Mouse (Mus musculus): Measurements from ENCODE around the gene Tas2r119. TPM values are rescaled to one million over a fixed set of nuclear protein-coding genes. Genes with fewer than 3 reads are reported as not detected.

Tas2r119 gene
- polyA plus RNA-seq, 1 experiment from 2014 or later: not detected

GRCm38 (mm10) chr15:32172175-32172987 lies 4.7 kb upstream of the Tas2r119 start:
- no peak for ATAC-seq (ENCODE audit: insufficient number of reproducible peaks, insufficient read depth, low FRiP score, low read depth)
- Histone ChIP-seq H3K9me3 (ENCODE audit: control insufficient read depth, low read depth, low read length) (no peaks in the 10 kb centered on the region), H3K4me3 (ENCODE audit: low read depth, low read length) (no peak overlapping the region), H3K4me1 (ENCODE audit: control insufficient read depth, insufficient read depth, low read length) (no peaks in the 10 kb centered on the region), H3K36me3 (ENCODE audit: control insufficient read depth, insufficient read depth, low read length) (no peaks in the 10 kb centered on the region), H3K4me2 (replicated peaks; ENCODE audit: low read depth, low read length) (no peak overlapping the region), H3K9ac (replicated peaks; ENCODE audit: low read depth, low read length) (no peak overlapping the region), H3K27ac (ENCODE audit: low read length) (no peak overlapping the region), H3K27me3 (ENCODE audit: control insufficient read depth, insufficient read depth, low read length) (no peaks in the 10 kb centered on the region)
- 74% methylated on average over 9 of the region's 9 CpGs for WGBS

GRCm38 (mm10) chr15:32172988-32173329 lies 4.1 kb upstream of the Tas2r119 start:
- ATAC-seq (ENCODE audit: insufficient number of reproducible peaks, insufficient read depth, low FRiP score, low read depth): no peak

GRCm38 (mm10) chr15:32180010-32180725 lies 3.1 kb downstream of the Tas2r119 start:
- Histone ChIP-seq H3K9ac (replicated peaks; ENCODE audit: low read depth, low read length) (no peak overlapping the region), H3K27ac (ENCODE audit: low read length) (no peak overlapping the region), H3K4me1 (ENCODE audit: control insufficient read depth, insufficient read depth, low read length) (no peaks in the 10 kb centered on the region), H3K9me3 (ENCODE audit: control insufficient read depth, low read depth, low read length) (no peaks in the 10 kb centered on the region), H3K36me3 (ENCODE audit: control insufficient read depth, insufficient read depth, low read length) (no peaks in the 10 kb centered on the region), H3K4me2 (replicated peaks; ENCODE audit: low read depth, low read length) (no peak overlapping the region), H3K27me3 (ENCODE audit: control insufficient read depth, insufficient read depth, low read length) (no peaks in the 10 kb centered on the region), H3K4me3 (ENCODE audit: low read depth, low read length) (no peak overlapping the region)
- no peak for ATAC-seq (ENCODE audit: insufficient number of reproducible peaks, insufficient read depth, low FRiP score, low read depth)
- 93% methylated on average over 1 of the region's 1 CpGs for WGBS

More at GRCm38 (mm10) chr15:32172988-32173329, 4.1 kb upstream of the Tas2r119 start:
- Histone ChIP-seq H3K27ac (ENCODE audit: low read length) (no peak overlapping the region), H3K4me2 (replicated peaks; ENCODE audit: low read depth, low read length) (no peak overlapping the region), H3K27me3 (ENCODE audit: control insufficient read depth, insufficient read depth, low read length) (no peaks in the 10 kb centered on the region), H3K9ac (replicated peaks; ENCODE audit: low read depth, low read length) (no peak overlapping the region), H3K9me3 (ENCODE audit: control insufficient read depth, low read depth, low read length) (no peaks in the 10 kb centered on the region), H3K4me3 (ENCODE audit: low read depth, low read length) (no peak overlapping the region), H3K4me1 (ENCODE audit: control insufficient read depth, insufficient read depth, low read length) (no peaks in the 10 kb centered on the region), H3K36me3 (ENCODE audit: control insufficient read depth, insufficient read depth, low read length) (no peaks in the 10 kb centered on the region)
- WGBS: 81% methylated on average over 2 of the region's 2 CpGs

GRCm38 (mm10) chr15:32182026-32182425 lies 4.9 kb downstream of the Tas2r119 start:
- Histone ChIP-seq H3K9ac (replicated peaks; ENCODE audit: low read depth, low read length) (no peak overlapping the region), H3K4me1 (ENCODE audit: control insufficient read depth, insufficient read depth, low read length) (no peaks in the 10 kb centered on the region), H3K9me3 (ENCODE audit: control insufficient read depth, low read depth, low read length) (no peaks in the 10 kb centered on the region), H3K4me2 (replicated peaks; ENCODE audit: low read depth, low read length) (no peak overlapping the region), H3K36me3 (ENCODE audit: control insufficient read depth, insufficient read depth, low read length) (no peaks in the 10 kb centered on the region), H3K4me3 (ENCODE audit: low read depth, low read length) (no peak overlapping the region), H3K27ac (ENCODE audit: low read length) (no peak overlapping the region), H3K27me3 (ENCODE audit: control insufficient read depth, insufficient read depth, low read length) (no peaks in the 10 kb centered on the region)
- WGBS: 82% methylated on average over 1 of the region's 1 CpGs
- no peak for ATAC-seq (ENCODE audit: insufficient number of reproducible peaks, insufficient read depth, low FRiP score, low read depth)

GRCm38 (mm10) chr15:32184964-32185363 lies 7.9 kb downstream of the Tas2r119 start:
- H3K9me3 ChIP-seq (ENCODE audit: control insufficient read depth, low read depth, low read length): no peaks in the 10 kb centered on the region
- no peaks in the 10 kb centered on the region for H3K36me3 ChIP-seq (ENCODE audit: control insufficient read depth, insufficient read depth, low read length)
- no peak for ATAC-seq (ENCODE audit: insufficient number of reproducible peaks, insufficient read depth, low FRiP score, low read depth)
- no peak overlapping the region for H3K4me2 ChIP-seq (replicated peaks; ENCODE audit: low read depth, low read length)
- no peaks in the 10 kb centered on the region for H3K27me3 ChIP-seq (ENCODE audit: control insufficient read depth, insufficient read depth, low read length)
- H3K9ac ChIP-seq (replicated peaks; ENCODE audit: low read depth, low read length): no peak overlapping the region
- H3K4me3 ChIP-seq (ENCODE audit: low read depth, low read length): no peak overlapping the region
- H3K27ac ChIP-seq (ENCODE audit: low read length): no peak overlapping the region
- H3K4me1 ChIP-seq (ENCODE audit: control insufficient read depth, insufficient read depth, low read length): no peaks in the 10 kb centered on the region

- Histone ChIP-seq H3K4me3 (ENCODE audit: low read depth, low read length) (no peak overlapping the region), H3K4me2 (replicated peaks; ENCODE audit: low read depth, low read length) (no peak overlapping the region), H3K27me3 (ENCODE audit: control insufficient read depth, insufficient read depth, low read length) (no peaks in the 10 kb centered on the region), H3K36me3 (ENCODE audit: control insufficient read depth, insufficient read depth, low read length) (no peaks in the 10 kb centered on the region), H3K4me1 (ENCODE audit: control insufficient read depth, insufficient read depth, low read length) (no peaks in the 10 kb centered on the region), H3K9ac (replicated peaks; ENCODE audit: low read depth, low read length) (no peak overlapping the region), H3K27ac (ENCODE audit: low read length) (no peak overlapping the region), H3K9me3 (ENCODE audit: control insufficient read depth, low read depth, low read length) (no peaks in the 10 kb centered on the region)
- no peak for ATAC-seq (ENCODE audit: insufficient number of reproducible peaks, insufficient read depth, low FRiP score, low read depth)
- WGBS: 51% methylated on average over 3 of the region's 3 CpGs
These were observed 12.8 kb downstream of the Tas2r119 start for GRCm38 (mm10) chr15:32189879-32190278.

- 81% methylated on average over 6 of the region's 6 CpGs for WGBS
- ATAC-seq (ENCODE audit: insufficient number of reproducible peaks, insufficient read depth, low FRiP score, low read depth): no peak
These were observed 13.3 kb downstream of the Tas2r119 start for GRCm38 (mm10) chr15:32190436-32190835.

GRCm38 (mm10) chr15:32192948-32193347 lies 15.9 kb downstream of the Tas2r119 start:
- Histone ChIP-seq H3K4me3 (ENCODE audit: low read depth, low read length) (no peak overlapping the region), H3K4me1 (ENCODE audit: control insufficient read depth, insufficient read depth, low read length) (peaks cover 2% of the 10 kb centered on the region; the same call in 1 of the 2 replicates), H3K27ac (ENCODE audit: low read length) (no peak overlapping the region), H3K9ac (replicated peaks; ENCODE audit: low read depth, low read length) (no peak overlapping the region), H3K4me2 (replicated peaks; ENCODE audit: low read depth, low read length) (no peak overlapping the region), H3K36me3 (ENCODE audit: control insufficient read depth, insufficient read depth, low read length) (no peaks in the 10 kb centered on the region), H3K27me3 (ENCODE audit: control insufficient read depth, insufficient read depth, low read length) (no peaks in the 10 kb centered on the region), H3K9me3 (ENCODE audit: control insufficient read depth, low read depth, low read length) (no peaks in the 10 kb centered on the region)
- WGBS: 41% methylated on average over 1 of the region's 1 CpGs
- no peak for ATAC-seq (ENCODE audit: insufficient number of reproducible peaks, insufficient read depth, low FRiP score, low read depth)

More at GRCm38 (mm10) chr15:32190436-32190835, 13.3 kb downstream of the Tas2r119 start:
- no peaks in the 10 kb centered on the region for H3K4me1 ChIP-seq (ENCODE audit: control insufficient read depth, insufficient read depth, low read length)
- no peak overlapping the region for H3K4me3 ChIP-seq (ENCODE audit: low read depth, low read length)
- H3K4me2 ChIP-seq (replicated peaks; ENCODE audit: low read depth, low read length): no peak overlapping the region
- no peaks in the 10 kb centered on the region for H3K27me3 ChIP-seq (ENCODE audit: control insufficient read depth, insufficient read depth, low read length)
- H3K9me3 ChIP-seq (ENCODE audit: control insufficient read depth, low read depth, low read length): no peaks in the 10 kb centered on the region
- no peaks in the 10 kb centered on the region for H3K36me3 ChIP-seq (ENCODE audit: control insufficient read depth, insufficient read depth, low read length)
- no peak overlapping the region for H3K9ac ChIP-seq (replicated peaks; ENCODE audit: low read depth, low read length)
- no peak overlapping the region for H3K27ac ChIP-seq (ENCODE audit: low read length)
